Mouse (Mus musculus): ENCODE data around the gene Pgbd5. TPM values are rescaled to one million over a fixed set of nuclear protein-coding genes. Genes with fewer than 3 reads are reported as not detected.

Pgbd5 gene
- polyA plus RNA-seq, 1 experiment from 2014 or later = 0.15 TPM

Other genes starting within 250 kb of the Pgbd5 start
- 16.0 and 17.0 TPM in 2 replicates for gene Galnt2, start 208.3 kb downstream of the Pgbd5 start, polyA plus RNA-seq (2015; fragmentation: Nextera tagmentation; extraction: Ambion mirVana)
- 16.2 and 16.5 TPM in 2 replicates for gene Cog2, start 81.1 kb upstream of the Pgbd5 start, polyA plus RNA-seq (2015; fragmentation: Nextera tagmentation; extraction: Ambion mirVana)
- gene Agt, start 130.0 kb upstream of the Pgbd5 start, polyA plus RNA-seq (2015; fragmentation: Nextera tagmentation; extraction: Ambion mirVana) = 183 and 228 TPM in 2 replicates
- gene Capn9, start 136.5 kb upstream of the Pgbd5 start, polyA plus RNA-seq (2015; fragmentation: Nextera tagmentation; extraction: Ambion mirVana) = 0.03 TPM in 1 of 2 replicates, not detected in the other
- 5.5 and 6.5 TPM in 2 replicates for gene 2310022B05Rik, start 223.7 kb upstream of the Pgbd5 start, polyA plus RNA-seq (2015; fragmentation: Nextera tagmentation; extraction: Ambion mirVana)